Mouse (Mus musculus): Measurements from ENCODE around the gene Gm48552. TPM values are rescaled to one million over a fixed set of nuclear protein-coding genes. Genes with fewer than 3 reads are reported as not detected.
A peak's percentile ranks its signal among the peaks of the same experiment; 100 is the strongest.

Gm48552 gene
- polyA plus RNA-seq, 1 experiment, result not detected

DNA sequence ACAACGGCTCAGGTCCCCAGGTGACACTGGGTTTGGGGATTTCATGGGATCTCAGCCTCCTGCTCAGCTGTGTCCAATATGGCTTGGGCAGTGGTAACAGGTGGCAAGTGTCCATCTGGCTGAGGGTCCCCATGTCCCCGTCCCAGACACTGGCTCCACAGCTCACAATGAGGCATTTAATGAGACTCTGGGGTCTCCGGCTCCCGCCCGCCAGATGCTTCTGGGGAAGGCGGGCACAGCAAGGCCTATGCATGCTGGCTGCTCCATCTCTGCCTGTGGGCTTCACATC, 21.7 kb upstream of the Gm48552 start:
- Histone ChIP-seq H3K4me3 (ENCODE audit: insufficient read depth, low read depth, low read length) (no peak overlapping the region), H3K4me1 (ENCODE audit: control insufficient read depth, insufficient read depth, low read length) (peaks cover 18% of the 10 kb centered on the region), H3K27ac (ENCODE audit: insufficient read depth, low read depth, low read length) (no peak overlapping the region)
- 72% methylated on average over 6 of the region's 6 CpGs for WGBS
- TF ChIP-seq POLR2A (IDR thresholded peaks at IDR 0.05; ENCODE audit: insufficient read depth, low read depth, low read length) (no peak), CTCF (IDR thresholded peaks at IDR 0.05; ENCODE audit: insufficient read depth, low read depth, low read length) (no peak)

DNA sequence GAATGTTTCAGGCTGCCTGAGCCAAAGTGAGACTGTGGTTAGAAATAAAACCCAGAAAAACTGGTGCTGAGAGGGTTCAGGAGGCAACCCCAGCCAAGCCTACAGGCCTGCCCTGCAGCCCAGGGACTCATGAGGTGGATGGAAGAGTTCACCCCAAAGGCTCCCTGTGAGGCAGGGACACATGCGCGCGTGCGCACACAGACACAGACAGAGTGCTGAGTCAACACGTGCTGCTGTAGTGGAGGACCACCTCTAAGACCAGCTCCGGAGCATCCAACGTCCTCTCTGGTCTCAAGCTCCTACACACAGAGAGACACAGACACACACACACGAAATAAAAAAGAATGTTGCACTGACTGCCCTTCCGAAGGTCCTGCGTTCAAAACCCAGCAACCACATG, 13.5 kb upstream of the Gm48552 start:
- Histone ChIP-seq H3K27ac (ENCODE audit: insufficient read depth, low read depth, low read length) (no peak overlapping the region), H3K4me3 (ENCODE audit: insufficient read depth, low read depth, low read length) (no peak overlapping the region)

DNA sequence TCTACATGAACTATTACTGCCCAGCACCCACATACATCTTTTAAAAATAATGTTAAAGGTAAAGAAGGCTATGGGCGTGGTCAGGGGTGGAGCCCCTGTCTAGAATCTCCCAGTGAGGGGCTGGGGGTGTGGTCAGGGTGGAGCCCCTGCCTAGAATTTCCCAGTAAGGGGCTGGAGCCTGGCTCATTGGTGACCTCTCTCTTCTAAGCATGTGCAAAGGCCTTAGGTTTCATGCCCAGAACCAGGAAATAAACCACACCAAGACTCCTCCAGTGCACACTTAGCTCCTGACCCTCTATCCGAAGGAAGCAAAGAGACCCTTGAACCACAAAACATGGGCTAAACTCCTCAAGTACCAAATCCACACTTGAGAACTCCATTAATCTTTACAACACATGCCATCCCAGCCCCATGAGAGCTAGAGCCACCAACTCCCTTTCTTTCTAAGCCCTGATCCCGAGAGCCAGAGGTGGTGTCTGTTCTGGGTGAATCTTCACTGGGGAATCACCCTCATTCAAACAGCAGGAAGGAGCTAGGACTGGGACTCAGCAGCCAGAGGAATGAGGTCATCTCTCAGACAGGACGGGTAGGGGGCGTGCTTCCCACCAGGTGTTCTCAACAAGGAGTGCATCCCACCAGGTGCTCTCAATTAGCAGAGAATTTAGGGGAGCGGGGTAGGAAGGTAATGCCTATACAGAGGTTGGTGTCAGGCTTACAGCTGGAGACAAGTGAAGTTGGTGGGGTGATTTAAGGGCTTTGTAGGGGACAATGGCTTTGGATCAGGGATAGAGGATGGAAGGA, 12.0 kb upstream of the Gm48552 start:
- TF ChIP-seq POLR2A (IDR thresholded peaks at IDR 0.05; ENCODE audit: insufficient read depth, low read depth, low read length) (no peak), CTCF (IDR thresholded peaks at IDR 0.05; ENCODE audit: insufficient read depth, low read depth, low read length) (no peak)
- no peak overlapping the region for H3K27ac ChIP-seq (ENCODE audit: insufficient read depth, low read depth, low read length)
- H3K4me3 ChIP-seq (ENCODE audit: insufficient read depth, low read depth, low read length), result 0 out of 2 replicates have a peak overlapping the region, but pooled peaks have one; percentile 91
- WGBS, result 39% methylated on average over 6 of the region's 6 CpGs
- peaks cover 20% of the 10 kb centered on the region for H3K4me1 ChIP-seq (ENCODE audit: control insufficient read depth, insufficient read depth, low read length)

More for the DNA sequence above, 13.5 kb upstream of the Gm48552 start:
- WGBS, result 90% methylated on average over 10 of the region's 10 CpGs
- TF ChIP-seq POLR2A (IDR thresholded peaks at IDR 0.05; ENCODE audit: insufficient read depth, low read depth, low read length) (no peak), CTCF (IDR thresholded peaks at IDR 0.05; ENCODE audit: insufficient read depth, low read depth, low read length) (no peak)
- H3K4me1 ChIP-seq (ENCODE audit: control insufficient read depth, insufficient read depth, low read length), result peaks cover 20% of the 10 kb centered on the region

DNA sequence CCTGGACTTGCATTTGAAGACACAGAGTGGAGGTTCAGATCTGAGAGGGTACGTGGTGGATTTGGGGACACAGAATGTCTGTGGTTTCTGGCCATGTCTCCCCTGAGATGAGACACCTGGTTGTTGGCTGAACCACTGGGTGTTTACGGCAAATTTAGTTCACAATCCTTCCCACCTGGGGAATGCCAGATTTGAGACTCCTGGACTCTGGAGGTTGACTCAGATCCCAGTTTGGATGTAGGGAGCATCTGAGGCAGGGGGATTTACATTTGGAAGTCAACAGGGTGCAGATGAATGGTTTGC, 11.5 kb upstream of the Gm48552 start:
- peak overlapping the region; percentile 91 for H3K4me3 ChIP-seq (ENCODE audit: insufficient read depth, low read depth, low read length)
- peaks cover 20% of the 10 kb centered on the region for H3K4me1 ChIP-seq (ENCODE audit: control insufficient read depth, insufficient read depth, low read length)
- no peak overlapping the region for H3K27ac ChIP-seq (ENCODE audit: insufficient read depth, low read depth, low read length)
- TF ChIP-seq POLR2A (IDR thresholded peaks at IDR 0.05; ENCODE audit: insufficient read depth, low read depth, low read length) (no peak), CTCF (IDR thresholded peaks at IDR 0.05; ENCODE audit: insufficient read depth, low read depth, low read length) (no peak)
- 42% methylated on average over 2 of the region's 2 CpGs for WGBS

DNA sequence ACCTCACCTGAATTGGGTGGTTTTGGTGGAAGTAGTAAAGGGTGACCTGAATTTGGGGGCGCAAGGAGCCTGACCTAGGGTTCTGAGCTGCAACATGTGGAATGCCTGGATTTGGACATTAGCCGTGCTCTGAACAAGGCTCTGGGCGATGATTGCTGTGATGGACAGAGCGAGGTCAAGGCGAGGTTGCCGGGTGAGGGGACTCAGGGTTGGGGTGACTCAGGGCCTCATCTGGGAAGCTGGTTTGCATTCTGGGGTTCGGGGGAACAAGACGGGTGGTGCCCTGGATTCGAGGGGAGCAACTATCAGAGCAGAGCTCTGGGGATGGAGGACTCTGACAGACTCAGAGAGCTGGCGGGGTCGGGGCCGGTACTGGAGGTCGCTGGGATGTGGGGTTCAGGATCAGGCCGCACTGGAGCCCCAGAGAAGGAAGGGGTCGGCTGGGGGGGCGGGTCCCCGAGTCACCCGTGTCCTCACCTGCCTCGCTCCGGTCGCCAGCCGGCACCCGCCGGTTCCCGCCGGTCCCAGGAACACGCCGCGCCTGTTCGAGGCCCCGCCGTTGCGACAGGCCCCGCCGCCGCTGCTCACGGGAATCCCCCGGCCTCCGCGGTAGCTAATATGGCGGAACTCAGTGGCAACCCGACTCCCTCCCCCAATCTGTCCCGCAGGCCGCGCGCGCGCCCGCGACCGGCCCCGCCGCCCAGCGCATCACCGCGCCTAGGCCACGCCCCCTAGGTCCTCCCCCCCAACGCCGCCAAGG, 10.8 kb upstream of the Gm48552 start, which contains the start of gene Fzr1:
TSS of gene Fzr1 (minus strand) at position 724 of the 760 bp plus-strand sequence.
- no peak for TF ChIP-seq CTCF (IDR thresholded peaks at IDR 0.05; ENCODE audit: insufficient read depth, low read depth, low read length)
- TF ChIP-seq POLR2A (IDR thresholded peaks at IDR 0.05; ENCODE audit: insufficient read depth, low read depth, low read length), result peak; percentile 64
- 0 out of 2 replicates have a peak within 1 kb of the TSS, but pooled peaks have one; percentile 37 for H3K27ac ChIP-seq (ENCODE audit: insufficient read depth, low read depth, low read length)
- WGBS, result 1% methylated on average over 57 of the region's 59 CpGs

DNA sequence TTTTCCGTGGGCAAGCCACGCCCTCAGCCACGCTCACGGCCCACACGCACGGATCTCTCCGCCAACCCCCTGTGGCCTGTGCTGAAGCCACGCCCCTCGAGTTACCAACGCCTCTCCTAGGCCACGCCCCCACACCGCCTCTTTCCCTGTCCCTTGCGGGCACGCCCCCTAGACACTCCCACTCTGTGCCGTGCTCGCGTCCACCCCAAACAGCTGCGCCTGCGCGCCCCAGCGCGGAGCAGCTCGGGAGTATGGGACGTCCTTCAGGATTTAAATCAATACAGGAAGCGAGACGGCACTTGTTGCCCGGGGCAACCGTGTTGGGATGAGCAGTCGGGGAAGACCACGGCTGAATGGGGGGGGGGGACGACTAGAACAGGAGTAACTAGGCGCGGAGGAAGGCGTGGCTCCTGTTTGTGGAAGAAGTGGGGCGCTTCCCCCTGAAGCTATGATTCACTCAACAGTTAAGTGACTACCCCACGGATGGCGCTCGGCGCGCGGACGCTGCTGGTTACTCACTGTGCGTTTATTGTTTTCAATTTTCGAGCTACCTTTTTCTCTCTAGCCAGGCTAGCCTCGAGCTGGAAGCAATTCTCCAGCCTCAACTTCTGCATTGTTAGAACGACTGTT, 10.1 kb upstream of the Gm48552 start:
- peak overlapping the region; percentile 91 for H3K4me3 ChIP-seq (ENCODE audit: insufficient read depth, low read depth, low read length)
- H3K4me1 ChIP-seq (ENCODE audit: control insufficient read depth, insufficient read depth, low read length), result peaks cover 20% of the 10 kb centered on the region
- TF ChIP-seq CTCF (IDR thresholded peaks at IDR 0.05; ENCODE audit: insufficient read depth, low read depth, low read length), result no peak
- TF ChIP-seq POLR2A (IDR thresholded peaks at IDR 0.05; ENCODE audit: insufficient read depth, low read depth, low read length), result no peak
- no peak overlapping the region for H3K27ac ChIP-seq (ENCODE audit: insufficient read depth, low read depth, low read length)
- under 1% methylated on average over 46 of the region's 46 CpGs for WGBS

More for the DNA sequence above, 10.8 kb upstream of the Gm48552 start, which contains the start of gene Fzr1:
- peaks cover 20% of the 10 kb centered on the region for H3K4me1 ChIP-seq (ENCODE audit: control insufficient read depth, insufficient read depth, low read length)
- peak within 1 kb of the TSS; percentile 91 for H3K4me3 ChIP-seq (ENCODE audit: insufficient read depth, low read depth, low read length)

DNA sequence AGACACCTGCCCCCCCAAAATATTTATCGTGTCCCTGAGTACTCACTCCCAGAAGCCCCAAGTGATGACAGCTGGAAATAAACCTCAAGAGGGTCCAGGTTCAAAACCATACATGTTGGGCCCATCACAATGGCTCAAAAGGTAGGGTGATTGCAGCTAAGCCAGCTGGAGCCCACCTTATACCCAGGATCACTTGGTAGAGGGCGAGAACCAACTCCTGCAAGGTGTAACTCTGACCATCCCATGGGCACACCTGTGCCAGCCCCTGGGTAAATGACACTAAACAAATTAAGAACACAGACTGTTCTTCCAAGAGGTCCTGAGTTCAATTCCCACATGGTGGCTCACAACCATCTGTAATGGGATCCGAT, 9.6 kb upstream of the Gm48552 start:
- Histone ChIP-seq H3K4me3 (ENCODE audit: insufficient read depth, low read depth, low read length) (peak overlapping the region; percentile 91; the same call in 1 of the 2 replicates), H3K27ac (ENCODE audit: insufficient read depth, low read depth, low read length) (no peak overlapping the region)
- WGBS, result 55% methylated on average over 3 of the region's 3 CpGs

DNA sequence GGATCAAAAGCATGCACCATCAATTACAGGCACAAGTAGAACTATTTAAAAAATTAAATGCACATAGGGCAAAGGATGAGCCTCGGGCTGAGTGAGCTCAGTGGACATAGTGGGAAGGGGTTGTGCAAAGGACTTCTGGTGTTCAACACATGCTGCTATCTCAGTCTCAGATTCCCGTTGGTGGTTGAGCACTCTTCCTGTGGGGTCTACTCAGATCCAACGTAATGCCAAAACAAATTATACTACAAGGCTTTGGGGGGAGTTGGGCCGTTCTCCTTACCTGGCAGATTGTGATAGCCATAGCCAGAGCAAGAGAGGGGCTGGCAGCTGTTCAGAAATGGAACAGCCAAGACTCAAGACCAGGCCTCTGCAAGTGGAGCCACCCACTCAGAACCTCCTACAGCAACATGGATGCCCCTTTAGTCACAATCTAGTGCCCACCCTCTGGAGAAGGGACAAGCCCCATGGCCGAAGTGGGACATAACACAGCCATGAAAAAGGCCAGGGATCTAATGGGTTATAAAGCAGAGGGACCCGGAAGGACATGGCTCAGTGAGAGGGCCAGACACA, 8.9 kb upstream of the Gm48552 start:
- Histone ChIP-seq H3K4me1 (ENCODE audit: control insufficient read depth, insufficient read depth, low read length) (peaks cover 20% of the 10 kb centered on the region), H3K27ac (ENCODE audit: insufficient read depth, low read depth, low read length) (no peak overlapping the region), H3K4me3 (ENCODE audit: insufficient read depth, low read depth, low read length) (no peak overlapping the region)
- TF ChIP-seq POLR2A (IDR thresholded peaks at IDR 0.05; ENCODE audit: insufficient read depth, low read depth, low read length), result no peak
- TF ChIP-seq CTCF (IDR thresholded peaks at IDR 0.05; ENCODE audit: insufficient read depth, low read depth, low read length), result no peak
- 89% methylated on average over 6 of the region's 6 CpGs for WGBS

More for the DNA sequence above, 9.6 kb upstream of the Gm48552 start:
- H3K4me1 ChIP-seq (ENCODE audit: control insufficient read depth, insufficient read depth, low read length), result peaks cover 20% of the 10 kb centered on the region
- TF ChIP-seq CTCF (IDR thresholded peaks at IDR 0.05; ENCODE audit: insufficient read depth, low read depth, low read length), result no peak
- no peak for TF ChIP-seq POLR2A (IDR thresholded peaks at IDR 0.05; ENCODE audit: insufficient read depth, low read depth, low read length)

All from olfactory bulb, adult 2 months (tissue).